ENCODE assay signal across 27 mouse cellular contexts in the genomic region with DNA sequence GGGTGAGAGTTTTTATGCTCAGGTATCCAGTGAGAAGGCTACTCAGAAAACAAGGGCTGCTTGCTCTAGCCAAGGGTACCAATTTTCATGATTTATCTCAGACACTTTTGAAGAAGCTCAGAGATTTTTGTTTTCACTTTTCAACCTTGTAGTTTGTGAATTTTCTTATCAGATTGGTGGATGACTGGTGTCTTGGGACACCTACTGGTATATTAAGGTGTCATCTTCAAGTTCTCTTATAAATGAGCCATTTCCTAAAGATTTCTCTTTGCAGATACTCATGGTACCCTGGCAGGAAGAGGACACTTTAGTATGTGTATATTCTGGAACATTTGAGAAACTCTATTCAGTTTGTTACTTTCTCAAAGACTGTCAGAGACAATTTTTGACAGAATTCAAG.
DNase-seq lines count a peak whose midpoint lies in the region; ATAC-seq and TF ChIP-seq lines count a peak whose summit lies in the region.
"Had no signal": no experiment of that assay in that cellular context is flagged by ENCODE, and none has a peak within 500 bp of the region (broad histone marks: within the 10 kb centered on the region; RNA-seq: fewer than 3 reads in every experiment).

No protein-coding gene starts in this region.

- no peak for DNase-seq in forebrain, postnatal 0 days
- peak; percentile 3 for DNase-seq in kidney, adult 9 months
- DNase-seq in kidney, adult 2 months, result no peak
- no peak for DNase-seq in CH12.LX (ENCODE audit: extremely low read depth)
- no peak for DNase-seq in hindbrain, postnatal 0 days (ENCODE audit: low spot score)
- DNase-seq: adrenal gland, adult 2 months; adrenal gland, postnatal 14 days; B cell, adult 2 months; cerebellum, adult 11-12 months; cerebellum, adult 9-10 months; cerebellum, postnatal 14 days; embryo, embryonic 11 days; gastrocnemius, postnatal 10 days; gastrocnemius, postnatal 36 days; kidney, adult 18-20 months had no signal

- TF ChIP-seq POLR2A in kidney, adult 2 months (IDR thresholded peaks at IDR 0.05; ENCODE audit: low read depth, low read length), result no peak
- no peak for TF ChIP-seq POLR2A in CH12.LX (IDR thresholded peaks at IDR 0.05; ENCODE audit: low read depth, low read length)

- H3K4me1 ChIP-seq in forebrain, postnatal 0 days (ENCODE audit: insufficient read depth), result no peaks in the 10 kb centered on the region
- no peaks in the 10 kb centered on the region for H3K4me1 ChIP-seq in forebrain, embryonic 16.5 days (replicated peaks; ENCODE audit: control insufficient read depth, insufficient read depth, low read length)
- H3K4me1 ChIP-seq in kidney, adult 2 months (ENCODE audit: control insufficient read depth, insufficient read depth, low read length), result no peaks in the 10 kb centered on the region
- H3K4me1 ChIP-seq in CH12.LX (ENCODE audit: control insufficient read depth in 1 of 2, insufficient read depth in 2 of 2), result no peaks in the 10 kb centered on the region
- no peaks in the 10 kb centered on the region for H3K4me1 ChIP-seq in hindbrain, postnatal 0 days (ENCODE audit: insufficient read depth, low read length)
- H3K4me1 ChIP-seq: embryonic facial prominence, embryonic 13.5 days; forebrain, embryonic 12.5 days; forebrain, embryonic 15.5 days; hindbrain, embryonic 10.5 days; hindbrain, embryonic 13.5 days had no signal

- no peaks in the 10 kb centered on the region for H3K79me2 ChIP-seq in CH12.LX (replicated peaks; ENCODE audit: control insufficient read depth, extremely low read depth, insufficient read depth, poor library complexity, severe bottlenecking)

- no peak overlapping the region for H3K27ac ChIP-seq in forebrain, postnatal 0 days (ENCODE audit: low read depth, low read length)
- H3K27ac ChIP-seq in forebrain, embryonic 16.5 days (ENCODE audit: low read length), result no peak overlapping the region
- no peak overlapping the region for H3K27ac ChIP-seq in kidney, adult 2 months (ENCODE audit: insufficient read depth, low read depth, low read length)
- no peak overlapping the region for H3K27ac ChIP-seq in CH12.LX (ENCODE audit: insufficient read depth, low read depth)
- no peak overlapping the region for H3K27ac ChIP-seq in hindbrain, postnatal 0 days
- H3K27ac ChIP-seq: embryonic facial prominence, embryonic 10.5 days; embryonic facial prominence, embryonic 13.5 days; forebrain, embryonic 12.5 days; forebrain, embryonic 15.5 days; hindbrain, embryonic 10.5 days; hindbrain, embryonic 13.5 days had no signal

- H3K27me3 ChIP-seq in forebrain, postnatal 0 days (ENCODE audit: insufficient read depth, low read length), result no peaks in the 10 kb centered on the region
- no peaks in the 10 kb centered on the region for H3K27me3 ChIP-seq in forebrain, embryonic 16.5 days (replicated peaks; ENCODE audit: control insufficient read depth, insufficient read depth, low read length)
- H3K27me3 ChIP-seq in kidney, adult 2 months (replicated peaks; ENCODE audit: control insufficient read depth, insufficient read depth, low read length), result no peaks in the 10 kb centered on the region
- H3K27me3 ChIP-seq in CH12.LX (replicated peaks), result no peaks in the 10 kb centered on the region
- no peaks in the 10 kb centered on the region for H3K27me3 ChIP-seq in hindbrain, postnatal 0 days (ENCODE audit: insufficient read depth, low read length)
- H3K27me3 ChIP-seq: embryonic facial prominence, embryonic 13.5 days; forebrain, embryonic 12.5 days; forebrain, embryonic 15.5 days; hindbrain, embryonic 13.5 days had no signal

- no peaks in the 10 kb centered on the region for H3K36me3 ChIP-seq in forebrain, postnatal 0 days (ENCODE audit: insufficient read depth)
- H3K36me3 ChIP-seq in forebrain, embryonic 16.5 days (ENCODE audit: control insufficient read depth, insufficient read depth), result no peaks in the 10 kb centered on the region
- no peaks in the 10 kb centered on the region for H3K36me3 ChIP-seq in kidney, adult 2 months (ENCODE audit: control insufficient read depth, insufficient read depth, low read length)
- no peaks in the 10 kb centered on the region for H3K36me3 ChIP-seq in CH12.LX (replicated peaks in 1 of 2; ENCODE audit: control insufficient read depth in 1 of 2, insufficient read depth in 1 of 2, low read length in 1 of 2)
- no peaks in the 10 kb centered on the region for H3K36me3 ChIP-seq in hindbrain, postnatal 0 days (ENCODE audit: insufficient read depth, low read length)
- H3K36me3 ChIP-seq: embryonic facial prominence, embryonic 10.5 days; embryonic facial prominence, embryonic 13.5 days; forebrain, embryonic 12.5 days; forebrain, embryonic 15.5 days; hindbrain, embryonic 10.5 days; hindbrain, embryonic 13.5 days had no signal

- TF ChIP-seq CTCF in forebrain, postnatal 0 days (IDR thresholded peaks at IDR 0.05; ENCODE audit: low read depth), result peak; percentile 14; the same call in 1 of the 2 replicates
- no peak for TF ChIP-seq CTCF in kidney, adult 2 months (conservative IDR thresholded peaks at IDR 0.05; ENCODE audit: insufficient read depth, insufficient read length, low read depth, low read length)
- TF ChIP-seq CTCF in CH12.LX (conservative IDR thresholded peaks at IDR 0.05 in 1 of 2, IDR thresholded peaks at IDR 0.05 in 1 of 2; ENCODE audit: low read depth in 2 of 2, low read length in 2 of 2), result 0 out of 4 replicates have a peak, but pooled peaks of 1 of the 2 experiments have one; percentile 30
- TF ChIP-seq CTCF in hindbrain, postnatal 0 days (IDR thresholded peaks at IDR 0.05; ENCODE audit: low read depth), result no peak

- in situ Hi-C loops in CH12.LX (cut with MboI; ENCODE audit: low pct_ligation_motif_present, low pct_unique_long_range_greater_than_20kb, low sequenced_read_pairs), result no loop called here

- no peaks in the 10 kb centered on the region for H3K9me3 ChIP-seq in forebrain, postnatal 0 days (ENCODE audit: low read length)
- H3K9me3 ChIP-seq in forebrain, embryonic 16.5 days (ENCODE audit: control insufficient read depth, low read length), result no peaks in the 10 kb centered on the region
- H3K9me3 ChIP-seq in CH12.LX (replicated peaks; ENCODE audit: low read length), result no peaks in the 10 kb centered on the region
- no peaks in the 10 kb centered on the region for H3K9me3 ChIP-seq in hindbrain, postnatal 0 days (ENCODE audit: low read length)
- H3K9me3 ChIP-seq: embryonic facial prominence, embryonic 10.5 days; embryonic facial prominence, embryonic 13.5 days; forebrain, embryonic 12.5 days; forebrain, embryonic 15.5 days; hindbrain, embryonic 10.5 days; hindbrain, embryonic 13.5 days had no signal

- H3K9ac ChIP-seq in forebrain, postnatal 0 days, result no peak overlapping the region
- no peak overlapping the region for H3K9ac ChIP-seq in forebrain, embryonic 16.5 days (replicated peaks; ENCODE audit: low read depth, low read length)
- H3K9ac ChIP-seq in CH12.LX (ENCODE audit: insufficient read depth, low read depth), result no peak overlapping the region
- no peak overlapping the region for H3K9ac ChIP-seq in hindbrain, postnatal 0 days (replicated peaks; ENCODE audit: low read length)
- H3K9ac ChIP-seq: embryonic facial prominence, embryonic 13.5 days; forebrain, embryonic 12.5 days; forebrain, embryonic 15.5 days; hindbrain, embryonic 13.5 days had no signal

- TF ChIP-seq EP300 in CH12.LX (IDR thresholded peaks at IDR 0.05; ENCODE audit: low read length), result no peak

- H3K4me3 ChIP-seq in forebrain, postnatal 0 days (ENCODE audit: low read depth, low read length), result no peak overlapping the region
- H3K4me3 ChIP-seq in forebrain, embryonic 16.5 days (replicated peaks; ENCODE audit: low read length), result no peak overlapping the region
- H3K4me3 ChIP-seq in kidney, adult 2 months (ENCODE audit: insufficient read depth, low read depth, low read length), result no peak overlapping the region
- no peak overlapping the region for H3K4me3 ChIP-seq in CH12.LX (replicated peaks in 1 of 3; ENCODE audit: low read depth in 2 of 3, low read length in 2 of 3, poor library complexity in 1 of 3)
- H3K4me3 ChIP-seq in hindbrain, postnatal 0 days (ENCODE audit: low read length), result no peak overlapping the region
- H3K4me3 ChIP-seq: embryonic facial prominence, embryonic 10.5 days; embryonic facial prominence, embryonic 13.5 days; erythroblast, embryonic 14.5 days; forebrain, embryonic 12.5 days; forebrain, embryonic 15.5 days; hindbrain, embryonic 10.5 days; hindbrain, embryonic 13.5 days had no signal

- H3K4me2 ChIP-seq in forebrain, postnatal 0 days (ENCODE audit: low read depth), result no peak overlapping the region
- H3K4me2 ChIP-seq in forebrain, embryonic 16.5 days (ENCODE audit: low read length), result no peak overlapping the region
- no peak overlapping the region for H3K4me2 ChIP-seq in CH12.LX (ENCODE audit: insufficient read depth, low read depth, poor library complexity, severe bottlenecking)
- no peak overlapping the region for H3K4me2 ChIP-seq in hindbrain, postnatal 0 days (ENCODE audit: low read depth, low read length)
- H3K4me2 ChIP-seq: embryonic facial prominence, embryonic 13.5 days; forebrain, embryonic 12.5 days; forebrain, embryonic 15.5 days; heart, embryonic 11.5 days; hindbrain, embryonic 13.5 days had no signal

- dilution Hi-C loops in CH12.LX (cut with MboI; ENCODE audit: extremely low pct_ligation_motif_present, extremely low pct_unique_long_range_greater_than_20kb, low sequenced_read_pairs), result no loop called here

- ATAC-seq in forebrain, postnatal 0 days, result no peak
- ATAC-seq in forebrain, embryonic 16.5 days, result no peak
- ATAC-seq in hindbrain, postnatal 0 days, result no peak
- ATAC-seq: forebrain, embryonic 15.5 days; hindbrain, embryonic 16.5 days; inflammation-experienced regulatory T-cells, adult 6 months; intestine, embryonic 16.5 days had no signal

- TF ChIP-seq RAD21 in CH12.LX (IDR thresholded peaks at IDR 0.05; ENCODE audit: low read depth, low read length), result peak; percentile 53

TF ChIP-seq in CH12.LX, 34 proteins besides CTCF, POLR2A, EP300 and RAD21:
- TF ChIP-seq ETS1 (conservative IDR thresholded peaks at IDR 0.05; ENCODE audit: low read depth, low read length) (no peak), ZNF384 (IDR thresholded peaks at IDR 0.05; ENCODE audit: low read depth, low read length) (no peak), SMC3 (IDR thresholded peaks at IDR 0.05; ENCODE audit: low read depth, low read length) (peak; percentile 30), PAX5 (IDR thresholded peaks at IDR 0.05; ENCODE audit: low read length) (no peak)
